Mouse (Mus musculus) stomach, embryonic 14.5 days (tissue): ENCODE measurements around the gene Sarm1. TPM values are rescaled to one million over a fixed set of nuclear protein-coding genes. Genes with fewer than 3 reads are reported as not detected.

Source experiments
- ATAC-seq: fragments of 200-750 bp; cut with Nextera tagmentation; 2 replicates; pipeline ENCODE4 v1.8.0; 2017; ENCODE audit warnings: low read depth, moderate TSS enrichment; ENCODE audit not compliant: insufficient number of reproducible peaks, insufficient read depth, low FRiP score
- H3K27ac ChIP-seq: fragments of 300-500 bp; sonication (generic); 2 replicates; pipeline ENCODE4 v1.5.1; 2014; ENCODE audit warnings: mild to moderate bottlenecking, low read length, moderate library complexity, mixed read lengths
- H3K27me3 ChIP-seq: fragments of 300-500 bp; sonication (generic); 2 replicates; pipeline ENCODE4 v1.6.1; 2014; ENCODE audit warnings: low read length, control low read depth, mixed read lengths; ENCODE audit not compliant: control insufficient read depth, insufficient read depth
- H3K36me3 ChIP-seq: fragments of 300-500 bp; sonication (generic); 2 replicates; pipeline ENCODE4 v1.6.1; 2014; ENCODE audit warnings: mild to moderate bottlenecking, control low read depth, low read length, moderate library complexity, mixed read lengths; ENCODE audit not compliant: control insufficient read depth, insufficient read depth
- H3K4me1 ChIP-seq: fragments of 300-500 bp; sonication (generic); 2 replicates; pipeline ENCODE4 v1.6.1; 2014; ENCODE audit warnings: low read length, control low read depth, mixed read lengths; ENCODE audit not compliant: control insufficient read depth, insufficient read depth
- H3K4me2 ChIP-seq: fragments of 300-500 bp; sonication (generic); replicated peaks from 2 replicates; pipeline ENCODE4 v1.6.1; 2014; ENCODE audit warnings: low read depth, low read length, control low read depth
- H3K4me3 ChIP-seq: fragments of 300-500 bp; sonication (generic); 2 replicates; pipeline ENCODE4 v1.5.1; 2014; ENCODE audit warnings: low read depth, low read length, control low read depth
- H3K9ac ChIP-seq: fragments of 300-500 bp; sonication (generic); replicated peaks from 2 replicates; pipeline ENCODE4 v1.6.1; 2014; ENCODE audit warnings: low read depth, mild to moderate bottlenecking, control low read depth, low read length, moderate library complexity, mixed read lengths
- H3K9me3 ChIP-seq: fragments of 300-500 bp; sonication (generic); 2 replicates; pipeline ENCODE4 v1.6.1; 2016; ENCODE audit warnings: low read depth, low read length, control low read depth; ENCODE audit not compliant: control insufficient read depth
- WGBS: fragments of 180-500 bp; shearing (Covaris S2); extraction: QIAGEN DNeasy Blood & Tissue Kit; methylation state at CpG from one replicate; pipeline ENCODE4 v1.1.7; 2014; 5-methylcytosine and 5-hydroxymethylcytosine counted together
- polyA plus RNA-seq: library from polyadenylated mRNA; unstranded; fragments of >200 nt; fragmentation: Nextera tagmentation; extraction: Ambion mirVana; gene quantifications from 2 replicates; pipeline ENCODE4 v1.2.1, GENCODE M21; 2014

Gene Sarm1
- polyA plus RNA-seq, 1 experiment from 2014 or later, result 3.6 TPM

GRCm38 (mm10) chr11:78501529-78501928 is 4.0 kb upstream of the Sarm1 start:
- H3K27me3 ChIP-seq, result peaks cover 6% of the 10 kb centered on the region
- H3K27ac ChIP-seq, result no peak overlapping the region
- WGBS, result 76% methylated on average over 20 of the region's 20 CpGs
- H3K4me3 ChIP-seq, result no peak overlapping the region
- H3K4me2 ChIP-seq, result no peak overlapping the region
- no peaks in the 10 kb centered on the region for H3K4me1 ChIP-seq
- H3K36me3 ChIP-seq, result no peaks in the 10 kb centered on the region
- no peak overlapping the region for H3K9ac ChIP-seq
- H3K9me3 ChIP-seq, result no peaks in the 10 kb centered on the region
- no peak for ATAC-seq

GRCm38 (mm10) chr11:78500623-78501202 is 3.2 kb upstream of the Sarm1 start:
- no peak overlapping the region for H3K9ac ChIP-seq
- 54% methylated on average over 9 of the region's 9 CpGs for WGBS
- no peak overlapping the region for H3K4me2 ChIP-seq
- no peak overlapping the region for H3K4me3 ChIP-seq
- peaks cover 10% of the 10 kb centered on the region for H3K27me3 ChIP-seq
- H3K9me3 ChIP-seq, result no peaks in the 10 kb centered on the region
- no peak for ATAC-seq
- no peak overlapping the region for H3K27ac ChIP-seq
- H3K4me1 ChIP-seq, result no peaks in the 10 kb centered on the region
- no peaks in the 10 kb centered on the region for H3K36me3 ChIP-seq

- H3K36me3 ChIP-seq, result no peaks in the 10 kb centered on the region
- WGBS, result 36% methylated on average over 16 of the region's 16 CpGs
- ATAC-seq, result no peak
- H3K4me3 ChIP-seq, result no peak overlapping the region
- H3K4me1 ChIP-seq, result no peaks in the 10 kb centered on the region
- no peak overlapping the region for H3K27ac ChIP-seq
- H3K9me3 ChIP-seq, result no peaks in the 10 kb centered on the region
- no peak overlapping the region for H3K4me2 ChIP-seq
- H3K9ac ChIP-seq, result no peak overlapping the region
- peaks cover 13% of the 10 kb centered on the region for H3K27me3 ChIP-seq
These were observed 2.0 kb upstream of the Sarm1 start for GRCm38 (mm10) chr11:78499543-78499942.

- Histone ChIP-seq H3K36me3 (no peaks in the 10 kb centered on the region), H3K9ac (0 out of 2 replicates have a peak within 1 kb of the TSS, but pooled peaks have one; percentile 3), H3K4me1 (no peaks in the 10 kb centered on the region), H3K4me3 (peak within 1 kb of the TSS; percentile 50), H3K9me3 (no peaks in the 10 kb centered on the region), H3K27me3 (peaks cover 13% of the 10 kb centered on the region), H3K4me2 (peak within 1 kb of the TSS; percentile 96), H3K27ac (no peak within 1 kb of the TSS)
- no peak for ATAC-seq
- 48% methylated on average over 7 of the region's 7 CpGs for WGBS
These were observed 1.4 kb upstream of the Sarm1 start, which contains the start of gene Vtn for GRCm38 (mm10) chr11:78499004-78499403. Gene Vtn (plus strand): TSS chr11:78499091.

GRCm38 (mm10) chr11:78497071-78497541 is 448 bp downstream of the Sarm1 start:
- peak overlapping the region; percentile 36; the same call in 1 of the 2 replicates for H3K9ac ChIP-seq
- H3K4me2 ChIP-seq, result peak overlapping the region; percentile 96
- H3K4me3 ChIP-seq, result peak overlapping the region; percentile 50
- under 1% methylated on average over 43 of the region's 44 CpGs for WGBS
- peaks cover 13% of the 10 kb centered on the region for H3K27me3 ChIP-seq
- H3K4me1 ChIP-seq, result no peaks in the 10 kb centered on the region
- no peaks in the 10 kb centered on the region for H3K36me3 ChIP-seq
- H3K27ac ChIP-seq, result no peak overlapping the region
- H3K9me3 ChIP-seq, result no peaks in the 10 kb centered on the region
- peak; percentile 4 for ATAC-seq

- no peak overlapping the region for H3K9ac ChIP-seq
- WGBS, result 5% methylated on average over 6 of the region's 6 CpGs
- H3K4me3 ChIP-seq, result no peak overlapping the region
- no peaks in the 10 kb centered on the region for H3K9me3 ChIP-seq
- peaks cover 23% of the 10 kb centered on the region for H3K27me3 ChIP-seq
- no peak overlapping the region for H3K27ac ChIP-seq
- H3K4me2 ChIP-seq, result no peak overlapping the region
- H3K36me3 ChIP-seq, result no peaks in the 10 kb centered on the region
- no peaks in the 10 kb centered on the region for H3K4me1 ChIP-seq
- ATAC-seq, result no peak
These were observed 1.6 kb downstream of the Sarm1 start for GRCm38 (mm10) chr11:78495904-78496303.

- H3K27me3 ChIP-seq, result peaks cover 48% of the 10 kb centered on the region
- peak overlapping the region; percentile 35 for H3K4me2 ChIP-seq
- no peaks in the 10 kb centered on the region for H3K36me3 ChIP-seq
- no peak for ATAC-seq
- no peak overlapping the region for H3K27ac ChIP-seq
- WGBS, result 9% methylated on average over 48 of the region's 48 CpGs
- peak overlapping the region; percentile 19 for H3K4me3 ChIP-seq
- no peaks in the 10 kb centered on the region for H3K9me3 ChIP-seq
- H3K4me1 ChIP-seq, result no peaks in the 10 kb centered on the region
- no peak overlapping the region for H3K9ac ChIP-seq
These were observed 6.7 kb downstream of the Sarm1 start for GRCm38 (mm10) chr11:78490781-78491241.

- Histone ChIP-seq H3K9ac (no peak overlapping the region), H3K9me3 (no peaks in the 10 kb centered on the region), H3K4me1 (no peaks in the 10 kb centered on the region), H3K27ac (no peak overlapping the region), H3K4me3 (no peak overlapping the region), H3K4me2 (no peak overlapping the region), H3K36me3 (no peaks in the 10 kb centered on the region), H3K27me3 (peaks cover 45% of the 10 kb centered on the region)
- no peak for ATAC-seq
- WGBS, result 3% methylated on average over 8 of the region's 8 CpGs
These were observed 9.4 kb downstream of the Sarm1 start for GRCm38 (mm10) chr11:78488168-78488567.

- Histone ChIP-seq H3K4me2 (no peak overlapping the region), H3K9ac (no peak overlapping the region), H3K4me3 (no peak overlapping the region), H3K27ac (no peak overlapping the region), H3K4me1 (no peaks in the 10 kb centered on the region), H3K27me3 (peaks cover 20% of the 10 kb centered on the region), H3K9me3 (no peaks in the 10 kb centered on the region), H3K36me3 (no peaks in the 10 kb centered on the region)
- 53% methylated on average over 7 of the region's 7 CpGs for WGBS
- ATAC-seq, result no peak
These were observed 13.9 kb downstream of the Sarm1 start for GRCm38 (mm10) chr11:78483639-78484038.
